Mouse (Mus musculus): Measurements from ENCODE around the gene Ulk1.

Gene Ulk1

GRCm38 (mm10) chr5:110763890-110764289, 46.0 kb downstream of the Ulk1 start:
- no peak for DNase-seq

- DNase-seq = no peak
Observed at GRCm38 (mm10) chr5:110745021-110745420, 64.9 kb downstream of the Ulk1 start.

GRCm38 (mm10) chr5:110739496-110740275, 70.2 kb downstream of the Ulk1 start:
- no peak for DNase-seq

- DNase-seq = no peak
Observed at GRCm38 (mm10) chr5:110735606-110736005, 74.3 kb downstream of the Ulk1 start.

All from cerebellum, postnatal 25 days (tissue).